In the genomic region with DNA sequence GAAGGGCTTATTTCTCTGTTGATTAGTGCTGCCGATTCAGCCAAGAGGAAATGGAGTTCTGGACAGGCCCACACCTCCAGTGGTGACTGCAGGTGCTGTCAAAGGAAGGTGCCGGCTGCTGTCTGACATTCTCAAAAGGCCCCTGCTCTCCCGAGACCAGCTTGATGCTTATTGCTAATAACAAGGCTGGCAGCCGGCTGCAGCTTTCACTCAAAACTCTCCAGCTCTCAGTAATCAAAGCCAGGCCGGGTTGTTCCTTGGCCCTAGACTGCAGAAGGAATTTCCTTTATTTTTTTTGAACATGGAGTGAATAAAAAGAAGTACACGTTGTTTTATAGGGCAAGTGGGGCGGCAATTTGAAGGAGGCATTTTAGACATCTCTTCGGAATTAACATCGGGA, we compare ENCODE assay signal across 13 mouse cellular contexts. TPM values are rescaled to one million over a fixed set of nuclear protein-coding genes. Genes with fewer than 3 reads are reported as not detected.
DNase-seq lines count a peak whose midpoint lies in the region; ATAC-seq and TF ChIP-seq lines count a peak whose summit lies in the region.
"Had no signal": no experiment of that assay in that cellular context is flagged by ENCODE, and none has a peak within 500 bp of the region (broad histone marks: within the 10 kb centered on the region; RNA-seq: fewer than 3 reads in every experiment).

No protein-coding gene starts in this region.

- TF ChIP-seq CTCF in cerebellum, adult 2 months (IDR thresholded peaks at IDR 0.05; ENCODE audit: borderline replicate concordance, insufficient read depth, low read depth, low read length), result no peak
- TF ChIP-seq CTCF in cortical plate, adult 2 months (IDR thresholded peaks at IDR 0.05; ENCODE audit: extremely low read depth, insufficient read depth, low read length), result no peak
- TF ChIP-seq CTCF in lung, postnatal 0 days (IDR thresholded peaks at IDR 0.05), result no peak

- no peaks in the 10 kb centered on the region for H3K4me1 ChIP-seq in hindbrain, embryonic 11.5 days (replicated peaks; ENCODE audit: control insufficient read depth, insufficient read depth, low read length)
- H3K4me1 ChIP-seq in hindbrain, embryonic 14.5 days (replicated peaks; ENCODE audit: control insufficient read depth, insufficient read depth, low read length), result 0 out of 2 replicates have a peak, but pooled peaks cover 3% of the 10 kb centered on the region
- no peaks in the 10 kb centered on the region for H3K4me1 ChIP-seq in cerebellum, adult 2 months (ENCODE audit: control insufficient read depth, insufficient read depth, low read length)
- no peaks in the 10 kb centered on the region for H3K4me1 ChIP-seq in cortical plate, adult 2 months (ENCODE audit: control insufficient read depth, insufficient read depth, low read length)
- no peaks in the 10 kb centered on the region for H3K4me1 ChIP-seq in lung, postnatal 0 days (ENCODE audit: insufficient read depth, low read depth, low read length)
- H3K4me1 ChIP-seq: intestine, embryonic 15.5 days had no signal

- no peak overlapping the region for H3K4me2 ChIP-seq in hindbrain, embryonic 11.5 days (replicated peaks; ENCODE audit: low read depth, low read length)
- H3K4me2 ChIP-seq in hindbrain, embryonic 14.5 days (replicated peaks), result no peak overlapping the region
- no peak overlapping the region for H3K4me2 ChIP-seq in lung, postnatal 0 days (replicated peaks; ENCODE audit: low read depth, low read length)
- H3K4me2 ChIP-seq: intestine, embryonic 15.5 days had no signal

- WGBS in hindbrain, embryonic 11.5 days, result 73% methylated on average over 9 of the region's 9 CpGs
- WGBS in hindbrain, embryonic 14.5 days, result 60% methylated on average over 9 of the region's 9 CpGs
- 42% methylated on average over 9 of the region's 9 CpGs for WGBS in cerebellum, adult 2 months
- WGBS in lung, postnatal 0 days, result 54% methylated on average over 9 of the region's 9 CpGs

- peak; percentile 17 for DNase-seq in hindbrain, embryonic 11.5 days (ENCODE audit: low spot score)
- DNase-seq in hindbrain, embryonic 14.5 days (ENCODE audit: low spot score), result no peak
- peak; percentile 19 to 25 for DNase-seq in cerebellum, adult 2 months
- peak; percentile 11 for DNase-seq in lung, postnatal 0 days (ENCODE audit: low spot score)
- DNase-seq in ovary, adult 18-20 months (ENCODE audit: low spot score), result no peak
- DNase-seq in kidney, postnatal 14 days, result no peak
- DNase-seq: gastrocnemius, postnatal 25 days; thymus, adult 2 months had no signal

- H3K9me3 ChIP-seq in hindbrain, embryonic 11.5 days (ENCODE audit: control insufficient read depth, low read length), result no peaks in the 10 kb centered on the region
- no peaks in the 10 kb centered on the region for H3K9me3 ChIP-seq in hindbrain, embryonic 14.5 days (ENCODE audit: control insufficient read depth, low read length)
- no peaks in the 10 kb centered on the region for H3K9me3 ChIP-seq in lung, postnatal 0 days (ENCODE audit: low read length)
- H3K9me3 ChIP-seq: intestine, embryonic 15.5 days had no signal

- no peaks in the 10 kb centered on the region for H3K36me3 ChIP-seq in hindbrain, embryonic 11.5 days (ENCODE audit: control insufficient read depth, insufficient read depth, low read length)
- no peaks in the 10 kb centered on the region for H3K36me3 ChIP-seq in hindbrain, embryonic 14.5 days (replicated peaks; ENCODE audit: control insufficient read depth, insufficient read depth)
- no peaks in the 10 kb centered on the region for H3K36me3 ChIP-seq in lung, postnatal 0 days (ENCODE audit: insufficient read depth, low read length)
- H3K36me3 ChIP-seq: intestine, embryonic 15.5 days had no signal

- H3K4me3 ChIP-seq in hindbrain, embryonic 11.5 days (ENCODE audit: low read depth, low read length), result no peak overlapping the region
- no peak overlapping the region for H3K4me3 ChIP-seq in hindbrain, embryonic 14.5 days (replicated peaks; ENCODE audit: low read length)
- no peak overlapping the region for H3K4me3 ChIP-seq in cerebellum, adult 2 months (replicated peaks; ENCODE audit: insufficient read depth, low read depth, low read length)
- no peak overlapping the region for H3K4me3 ChIP-seq in cortical plate, adult 2 months (ENCODE audit: insufficient read depth, low read length)
- H3K4me3 ChIP-seq in lung, postnatal 0 days (ENCODE audit: low read depth, low read length), result no peak overlapping the region
- H3K4me3 ChIP-seq: intestine, embryonic 15.5 days had no signal

- no peak for TF ChIP-seq POLR2A in cerebellum, adult 2 months (IDR thresholded peaks at IDR 0.05; ENCODE audit: borderline replicate concordance, insufficient read depth, low read length)
- no peak for TF ChIP-seq POLR2A in cortical plate, adult 2 months (IDR thresholded peaks at IDR 0.05; ENCODE audit: extremely low read depth, insufficient read depth, low read length)

- ATAC-seq in hindbrain, embryonic 11.5 days (ENCODE audit: low FRiP score), result no peak
- ATAC-seq in hindbrain, embryonic 14.5 days (ENCODE audit: low FRiP score), result no peak
- ATAC-seq in lung, postnatal 0 days, result no peak
- ATAC-seq: intestine, embryonic 15.5 days had no signal

- H3K27ac ChIP-seq in hindbrain, embryonic 11.5 days (ENCODE audit: low read depth, low read length), result no peak overlapping the region
- no peak overlapping the region for H3K27ac ChIP-seq in hindbrain, embryonic 14.5 days
- no peak overlapping the region for H3K27ac ChIP-seq in cerebellum, adult 2 months (ENCODE audit: insufficient read depth, low read length)
- H3K27ac ChIP-seq in cortical plate, adult 2 months (ENCODE audit: insufficient read depth, low read length), result peak overlapping the region; percentile 29; the same call in 1 of the 2 replicates
- H3K27ac ChIP-seq in lung, postnatal 0 days (ENCODE audit: low read length), result no peak overlapping the region
- H3K27ac ChIP-seq: intestine, embryonic 15.5 days; macrophage had no signal

- no peak for TF ChIP-seq EP300 in lung, postnatal 0 days (IDR thresholded peaks at IDR 0.05)

- no peaks in the 10 kb centered on the region; the same call in 1 of the 2 replicates for H3K27me3 ChIP-seq in hindbrain, embryonic 11.5 days (ENCODE audit: control insufficient read depth, insufficient read depth, low read length)
- no peaks in the 10 kb centered on the region for H3K27me3 ChIP-seq in hindbrain, embryonic 14.5 days (ENCODE audit: control insufficient read depth, insufficient read depth, low read length)
- H3K27me3 ChIP-seq in cerebellum, adult 2 months (ENCODE audit: control insufficient read depth, insufficient read depth, low read length), result no peaks in the 10 kb centered on the region
- no peaks in the 10 kb centered on the region for H3K27me3 ChIP-seq in lung, postnatal 0 days (replicated peaks; ENCODE audit: insufficient read depth, low read length)
- H3K27me3 ChIP-seq: intestine, embryonic 15.5 days had no signal

- no peak overlapping the region for H3K9ac ChIP-seq in hindbrain, embryonic 11.5 days (ENCODE audit: low read depth, low read length)
- H3K9ac ChIP-seq in hindbrain, embryonic 14.5 days, result no peak overlapping the region
- no peak overlapping the region for H3K9ac ChIP-seq in lung, postnatal 0 days (replicated peaks; ENCODE audit: low read depth)
- H3K9ac ChIP-seq: intestine, embryonic 15.5 days had no signal

RNA-seq across cellular contexts. Expression of a gene that starts 18.1 kb away (rescaled TPM):
- polyA plus RNA-seq in hindbrain, embryonic 11.5 days (2014; fragmentation: Nextera tagmentation; extraction: Ambion mirVana), result not detected in 2 replicates
- polyA plus RNA-seq in hindbrain, embryonic 14.5 days (2014; fragmentation: Nextera tagmentation; extraction: Ambion mirVana), result not detected in 2 replicates
- not detected in 2 replicates for polyA plus RNA-seq in cerebellum, adult 2 months (2012; rRNA removed)
- polyA plus RNA-seq in cortical plate, adult 2 months (2012; rRNA removed), result not detected in 2 replicates
- polyA plus RNA-seq in lung, postnatal 0 days (2015; fragmentation: Nextera tagmentation; extraction: Ambion mirVana), result not detected in 2 replicates
- polyA plus RNA-seq: intestine, embryonic 15.5 days; macrophage; neural tube, embryonic 11.5 days; small intestine, adult 2 months; thymus, adult 2 months had no signal

RNA-seq across cellular contexts. Expression of a gene that starts 21.3 kb away (rescaled TPM):
- polyA plus RNA-seq in hindbrain, embryonic 11.5 days (2014; fragmentation: Nextera tagmentation; extraction: Ambion mirVana), result not detected in 2 replicates
- polyA plus RNA-seq in hindbrain, embryonic 14.5 days (2014; fragmentation: Nextera tagmentation; extraction: Ambion mirVana), result not detected in 2 replicates
- not detected in 2 replicates for polyA plus RNA-seq in cerebellum, adult 2 months (2012; rRNA removed)
- polyA plus RNA-seq in cortical plate, adult 2 months (2012; rRNA removed), result not detected in 2 replicates
- polyA plus RNA-seq in lung, postnatal 0 days (2015; fragmentation: Nextera tagmentation; extraction: Ambion mirVana), result not detected in 2 replicates
- polyA plus RNA-seq: intestine, embryonic 15.5 days; macrophage; neural tube, embryonic 11.5 days; small intestine, adult 2 months; thymus, adult 2 months had no signal

RNA-seq across cellular contexts. Expression of a gene that starts 24.5 kb away (rescaled TPM):
- polyA plus RNA-seq in hindbrain, embryonic 11.5 days (2014; fragmentation: Nextera tagmentation; extraction: Ambion mirVana), result not detected in 2 replicates
- polyA plus RNA-seq in hindbrain, embryonic 14.5 days (2014; fragmentation: Nextera tagmentation; extraction: Ambion mirVana), result not detected in 2 replicates
- not detected in 2 replicates for polyA plus RNA-seq in cerebellum, adult 2 months (2012; rRNA removed)
- not detected in 2 replicates for polyA plus RNA-seq in cortical plate, adult 2 months (2012; rRNA removed)
- not detected in 2 replicates for polyA plus RNA-seq in lung, postnatal 0 days (2015; fragmentation: Nextera tagmentation; extraction: Ambion mirVana)
- polyA plus RNA-seq: intestine, embryonic 15.5 days; macrophage; neural tube, embryonic 11.5 days; small intestine, adult 2 months; thymus, adult 2 months had no signal

RNA-seq across cellular contexts. Expression of a gene that starts 27.7 kb away (rescaled TPM):
- polyA plus RNA-seq in hindbrain, embryonic 11.5 days (2014; fragmentation: Nextera tagmentation; extraction: Ambion mirVana), result not detected in 2 replicates
- polyA plus RNA-seq in hindbrain, embryonic 14.5 days (2014; fragmentation: Nextera tagmentation; extraction: Ambion mirVana), result not detected in 2 replicates
- polyA plus RNA-seq in cerebellum, adult 2 months (2012; rRNA removed), result not detected in 2 replicates
- polyA plus RNA-seq in cortical plate, adult 2 months (2012; rRNA removed), result not detected in 2 replicates
- polyA plus RNA-seq in lung, postnatal 0 days (2015; fragmentation: Nextera tagmentation; extraction: Ambion mirVana), result not detected in 2 replicates
- polyA plus RNA-seq: intestine, embryonic 15.5 days; macrophage; neural tube, embryonic 11.5 days; small intestine, adult 2 months; thymus, adult 2 months had no signal

RNA-seq across cellular contexts. Expression of a gene that starts 30.8 kb away (rescaled TPM):
- polyA plus RNA-seq in hindbrain, embryonic 11.5 days (2014; fragmentation: Nextera tagmentation; extraction: Ambion mirVana), result not detected in 2 replicates
- polyA plus RNA-seq in hindbrain, embryonic 14.5 days (2014; fragmentation: Nextera tagmentation; extraction: Ambion mirVana), result not detected in 2 replicates
- not detected in 2 replicates for polyA plus RNA-seq in cerebellum, adult 2 months (2012; rRNA removed)
- not detected in 2 replicates for polyA plus RNA-seq in cortical plate, adult 2 months (2012; rRNA removed)
- not detected in 2 replicates for polyA plus RNA-seq in lung, postnatal 0 days (2015; fragmentation: Nextera tagmentation; extraction: Ambion mirVana)
- polyA plus RNA-seq: intestine, embryonic 15.5 days; macrophage; neural tube, embryonic 11.5 days; small intestine, adult 2 months; thymus, adult 2 months had no signal

Comparison
In these comparisons a context has a peak if more than half of its experiments do, and no peak if none do; other contexts are left out.
1. DNase-seq: peak in hindbrain, embryonic 11.5 days (single experiment), cerebellum, adult 2 months (2 of 2) and lung, postnatal 0 days (single experiment); none in hindbrain, embryonic 14.5 days (single experiment), ovary, adult 18-20 months (single experiment) and kidney, postnatal 14 days (single experiment).